Mouse (Mus musculus) adrenal gland, postnatal 36 days (tissue): ENCODE data around the gene Dtx3l. TPM values are rescaled to one million over a fixed set of nuclear protein-coding genes. Genes with fewer than 3 reads are reported as not detected.
"Not testable (repeated sequence)": the region's sequence is repeated elsewhere in the genome, so short reads cannot be mapped to it uniquely, and the experiment has no call there.

Experiments used
- DNase-seq, 2 experiments: peaks; one replicate each; pipeline ENCODE4 v3.0.0; 2021; ENCODE audit warnings: mixed read lengths in 1 of 2
- long read RNA-seq, 2 experiments: library from polyadenylated mRNA; stranded (forward); transcript quantifications; one replicate each; pipeline ENCODE4 v2.0.0; 2021; ENCODE audit warnings: borderline sequencing depth in 2 of 2
- total RNA-seq, 2 experiments: library from RNA; stranded (reverse); gene quantifications; 2 replicates each; pipeline ENCODE4 v1.2.3; 2021

The Dtx3l gene
- total RNA-seq = 10 to 100 TPM in 1 of 2 experiments, 1 to 10 TPM in 1; 9.1 to 10.9 TPM
- long read RNA-seq, experiment 1, full-length matches to known transcripts = 2 of 2 reads
- long read RNA-seq, experiment 1, partial matches to known transcripts = 0 of 2 reads
- long read RNA-seq, experiment 1, other reads (novel, unspliced or antisense) = 0 of 2 reads
- long read RNA-seq, experiment 2, full-length matches to known transcripts = 1 of 2 reads
- long read RNA-seq, experiment 2, partial matches to known transcripts = 0 of 2 reads
- long read RNA-seq, experiment 2, other reads (novel, unspliced or antisense) = 1 of 2 reads

DNA sequence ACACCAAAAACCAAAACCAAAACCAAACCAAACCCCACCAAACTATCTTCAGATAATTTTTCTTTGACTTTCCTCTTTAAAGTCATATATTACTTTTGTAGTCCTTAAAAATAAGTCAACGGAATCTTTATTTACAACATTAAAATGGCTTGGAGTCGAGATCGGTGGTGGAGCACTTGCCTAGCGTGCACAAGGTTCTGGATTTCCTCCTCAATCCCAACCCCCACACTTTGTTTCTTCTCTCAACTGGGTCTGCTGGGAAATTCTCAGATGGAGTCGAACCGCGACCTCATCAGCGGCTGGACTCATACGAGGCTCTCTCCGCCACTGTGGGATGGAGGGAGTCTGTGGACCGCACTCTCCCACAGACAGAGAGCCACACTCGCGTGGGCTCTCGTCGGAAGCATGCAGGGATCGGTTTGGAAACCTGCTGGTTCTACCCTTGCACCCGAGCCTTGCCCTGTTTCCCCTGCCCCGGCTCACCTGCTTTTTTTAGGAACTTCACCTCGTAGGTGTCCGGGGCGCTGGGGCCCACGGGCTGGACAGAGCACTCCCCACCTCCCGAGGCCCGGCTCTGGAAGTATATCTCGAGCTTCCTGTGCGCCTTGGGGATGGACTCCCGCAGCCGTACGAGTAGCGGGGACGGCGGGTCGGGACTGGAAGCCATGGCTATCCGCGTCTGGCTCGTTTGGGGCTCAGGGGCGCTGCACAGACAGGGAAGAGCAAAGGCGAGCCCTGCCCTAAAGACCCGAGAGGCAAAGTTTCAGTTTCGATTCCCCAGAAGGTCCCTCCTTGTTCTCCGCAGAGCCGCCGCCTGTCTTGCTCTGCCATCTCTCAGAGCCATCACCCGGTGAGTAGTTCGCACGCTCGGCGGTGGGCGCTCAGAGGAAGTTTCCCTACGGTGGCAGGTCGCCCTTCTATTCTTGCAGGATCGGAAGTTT lies at the start of gene Dtx3l, which contains the start of gene Parp9:
Gene Dtx3l (minus strand): TSS at position 941 of the 941 bp plus-strand sequence.
Gene Parp9 (plus strand): TSS at position 260 of the 941 bp plus-strand sequence.
- DNase-seq = peak; percentile 67 to 75

- no peak for DNase-seq
Observed at GRCm38 (mm10) chr16:35987930-35988329, 49.0 kb upstream of the Dtx3l start.

GRCm38 (mm10) chr16:35984471-35984870 lies 45.5 kb upstream of the Dtx3l start:
- DNase-seq = no peak

DNA sequence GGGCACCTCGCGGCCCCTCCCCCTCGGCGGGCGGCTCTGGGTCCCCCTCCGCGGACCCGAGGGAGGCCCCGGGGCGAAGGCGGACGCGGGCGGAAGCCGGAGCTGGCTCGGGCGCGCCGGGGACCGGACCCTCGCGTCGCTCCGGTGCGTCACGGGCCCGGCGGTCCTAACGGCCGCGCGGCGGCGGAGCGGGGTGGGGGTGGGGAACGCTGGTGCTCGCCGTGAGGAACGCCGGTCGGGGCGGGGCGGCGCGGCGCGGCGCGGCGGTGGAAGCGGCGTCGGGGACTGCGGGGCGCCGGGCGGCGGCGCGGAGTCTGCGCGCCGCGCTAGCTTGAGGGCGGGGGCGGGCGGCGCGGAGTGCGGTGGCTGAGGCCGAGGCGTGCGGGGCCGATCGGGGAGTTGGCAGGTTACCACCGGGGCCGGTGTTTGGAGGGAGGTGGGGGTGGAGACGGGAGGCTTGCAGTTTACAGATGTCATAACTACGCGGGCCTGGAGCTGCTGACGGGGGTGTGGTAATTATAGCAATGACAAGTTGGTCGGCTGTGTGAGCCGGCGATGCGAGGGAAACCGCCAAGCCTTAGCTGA lies 44.7 kb upstream of the Dtx3l start:
- peak; percentile 70 for DNase-seq

DNA sequence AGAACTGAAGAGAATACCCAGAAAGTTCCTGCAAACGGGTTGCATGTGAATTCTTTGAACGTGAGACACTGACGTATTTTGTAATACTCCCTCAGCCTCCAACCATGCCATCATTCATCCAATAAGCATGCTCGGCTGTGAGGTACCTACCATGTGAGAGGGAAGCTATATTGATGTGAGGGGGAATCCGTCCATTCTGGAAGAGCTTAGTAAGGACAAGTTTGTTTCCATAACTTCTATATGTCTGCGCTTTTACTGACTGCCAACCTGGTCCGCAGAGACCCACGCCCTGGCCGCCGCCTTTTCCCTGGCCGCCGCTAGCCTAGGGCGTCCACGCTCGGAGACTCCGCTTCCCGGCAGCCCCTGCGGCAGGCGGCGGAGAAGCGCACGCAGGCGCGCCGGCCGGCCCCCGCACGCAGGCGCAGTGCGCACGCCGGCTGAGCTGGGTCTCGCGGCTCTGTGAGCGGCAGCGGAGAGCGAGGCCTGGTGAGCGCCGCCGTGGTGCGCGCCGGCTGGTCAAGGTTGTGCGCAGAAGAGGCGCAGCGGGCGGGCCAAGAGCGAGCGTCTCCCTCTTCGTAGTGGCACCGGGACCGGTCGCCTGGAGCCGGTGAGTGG lies 44.1 kb upstream of the Dtx3l start:
- peak; percentile 94 to 98 for DNase-seq

DNA sequence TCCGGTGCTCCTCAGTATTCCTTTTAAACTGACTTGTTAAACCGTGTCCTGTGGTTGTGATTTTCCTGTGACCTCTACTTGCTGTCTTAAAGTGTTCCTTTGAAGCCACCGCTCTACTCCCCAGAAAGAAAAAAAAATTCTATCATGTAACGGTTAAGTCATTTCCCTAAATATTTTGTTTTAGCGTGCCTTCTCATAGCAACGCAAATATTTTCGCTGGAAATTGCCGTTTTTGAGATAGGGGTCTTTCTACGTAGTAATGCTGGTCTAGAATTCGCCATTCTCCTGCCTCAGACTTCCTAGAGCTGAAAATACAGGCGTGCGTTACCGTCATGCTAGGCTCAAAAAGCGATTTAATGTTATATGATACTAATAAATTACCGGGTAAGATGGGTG lies 43.6 kb upstream of the Dtx3l start:
- DNase-seq = no peak

DNA sequence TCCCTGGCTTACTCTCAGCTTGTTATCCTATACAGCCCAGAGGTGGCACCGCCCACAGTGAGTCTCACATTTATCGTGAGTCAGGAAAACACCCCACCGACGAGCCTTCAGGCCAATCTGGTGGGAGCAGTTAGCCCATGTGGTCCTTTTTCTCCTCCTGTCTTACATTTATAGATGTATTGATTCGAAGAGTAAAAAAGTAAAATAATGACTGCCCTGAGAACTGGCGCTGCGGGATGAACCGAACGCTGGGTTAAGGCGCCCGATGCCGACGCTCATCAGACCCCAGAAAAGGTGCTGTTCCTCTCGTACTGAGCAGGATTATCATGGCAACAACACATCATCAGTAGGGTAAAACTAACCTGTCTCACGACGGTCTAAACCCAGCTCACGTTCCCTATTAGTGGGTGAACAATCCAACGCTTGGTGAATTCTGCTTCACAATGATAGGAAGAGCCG lies 42.4 kb upstream of the Dtx3l start:
- peak; percentile 100 for DNase-seq

DNA sequence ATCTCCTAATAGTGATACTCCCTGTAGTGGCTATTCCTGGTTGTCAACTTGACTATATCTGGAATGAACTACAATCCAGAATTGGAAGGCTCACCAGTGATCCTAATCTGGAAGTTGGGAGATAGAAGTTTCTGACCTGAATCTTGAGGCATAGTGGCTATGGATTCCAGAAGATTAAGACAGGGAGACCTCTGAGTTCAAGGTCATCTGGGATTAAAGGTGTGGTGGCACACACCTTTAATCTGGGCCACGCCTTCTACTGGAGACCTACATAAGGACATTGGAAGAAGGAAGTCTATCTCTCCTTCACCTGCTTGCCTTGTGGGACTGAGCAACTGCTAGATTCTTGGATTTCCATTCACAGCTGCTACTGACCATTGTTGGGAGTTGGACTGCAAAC lies 39.5 kb upstream of the Dtx3l start, which contains the start of gene Kpna1:
Gene Kpna1 (plus strand): TSS at position 301 of the 400 bp plus-strand sequence.
- DNase-seq = not testable (repeated sequence)

- DNase-seq = no peak
Observed at GRCm38 (mm10) chr16:35974021-35974420, 35.1 kb upstream of the Dtx3l start.

- no peak for DNase-seq
Observed at GRCm38 (mm10) chr16:35968149-35968548, 29.2 kb upstream of the Dtx3l start.

GRCm38 (mm10) chr16:35967319-35967718 lies 28.4 kb upstream of the Dtx3l start:
- no peak for DNase-seq

DNA sequence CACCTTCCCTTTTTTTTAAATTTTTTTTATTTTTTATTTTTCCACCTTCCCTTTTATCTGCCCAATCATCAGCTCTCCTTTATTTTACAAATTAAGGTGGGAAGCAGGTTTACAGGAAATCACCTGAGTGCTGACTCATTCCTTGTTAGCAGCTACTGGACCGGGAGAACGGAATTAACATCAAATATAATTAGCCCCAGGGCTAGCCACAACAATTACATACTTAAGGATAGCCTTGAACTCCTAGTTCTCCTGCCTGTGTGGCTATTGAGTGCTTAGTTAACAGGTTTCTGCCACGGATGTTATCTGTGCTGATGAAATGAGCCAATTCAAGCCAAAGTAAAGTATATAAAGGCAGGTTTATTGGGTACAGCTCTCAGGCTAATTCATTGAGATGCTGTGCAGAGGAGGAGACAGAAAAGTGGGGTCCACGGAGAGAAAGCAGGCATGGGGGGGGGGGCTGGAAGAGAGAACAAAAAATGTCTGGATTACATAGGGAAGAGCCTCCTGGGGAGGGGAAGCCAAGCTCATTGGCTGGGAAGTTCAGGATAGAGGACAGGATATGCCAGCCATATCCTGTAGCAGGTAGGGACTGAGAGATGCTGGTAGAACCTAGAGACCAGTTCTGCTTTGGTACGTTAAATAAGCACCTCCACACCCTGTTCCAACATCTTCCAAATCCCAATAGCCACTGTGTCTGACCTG lies 27.6 kb upstream of the Dtx3l start:
- no peak for DNase-seq

- not testable (repeated sequence) for DNase-seq
Observed at GRCm38 (mm10) chr16:35965991-35966390, 27.0 kb upstream of the Dtx3l start.

GRCm38 (mm10) chr16:35952628-35953130 lies 13.7 kb upstream of the Dtx3l start:
- DNase-seq = no peak

DNA sequence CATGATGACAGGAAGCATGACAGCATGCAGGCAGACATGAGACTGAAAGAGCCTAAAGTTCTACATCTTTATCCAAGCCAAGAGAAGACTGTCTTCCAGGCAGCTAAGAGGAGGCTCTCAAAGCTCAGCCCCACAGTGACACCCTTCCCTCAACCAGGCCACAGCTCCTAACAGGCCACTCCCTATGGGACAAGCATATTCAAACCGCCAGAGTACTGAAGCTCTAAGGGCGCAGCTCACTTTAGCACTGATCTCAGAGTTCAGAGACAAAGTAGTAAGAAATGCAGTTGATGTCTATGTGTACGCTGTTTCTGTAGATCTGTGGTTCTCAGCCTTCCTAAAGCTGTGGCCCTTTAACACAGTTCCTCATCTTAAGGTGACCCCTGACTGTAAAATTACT lies 12.3 kb upstream of the Dtx3l start:
- no peak for DNase-seq

GRCm38 (mm10) chr16:35949264-35949663 lies 10.3 kb upstream of the Dtx3l start:
- peak in 1 of 2 experiments; percentile 7 for DNase-seq

DNA sequence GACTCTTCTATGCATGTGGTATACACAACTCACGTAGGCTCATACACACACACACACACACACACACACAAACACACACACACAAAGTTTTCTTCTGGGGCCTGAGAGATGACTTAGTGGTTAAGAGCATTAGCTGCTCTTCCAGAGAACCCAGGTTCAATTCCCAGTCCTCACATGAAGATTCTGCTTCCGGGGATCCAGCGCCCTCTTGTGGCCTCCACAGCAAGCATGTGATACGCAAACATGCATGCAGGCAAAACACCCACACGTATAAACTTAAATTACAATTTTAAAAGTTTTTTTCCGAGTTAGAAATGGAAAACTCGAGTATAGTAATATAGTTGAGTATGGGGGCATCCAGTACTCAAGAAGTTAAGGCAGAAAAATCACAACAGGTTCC lies 2.4 kb upstream of the Dtx3l start:
- peak; percentile 6 to 50 for DNase-seq

GRCm38 (mm10) chr16:35939690-35940089 lies 739 bp upstream of the Dtx3l start:
- DNase-seq = peak; percentile 87 to 91

GRCm38 (mm10) chr16:35939261-35939660 lies 310 bp upstream of the Dtx3l start:
- DNase-seq = peak; percentile 3 to 13

DNA sequence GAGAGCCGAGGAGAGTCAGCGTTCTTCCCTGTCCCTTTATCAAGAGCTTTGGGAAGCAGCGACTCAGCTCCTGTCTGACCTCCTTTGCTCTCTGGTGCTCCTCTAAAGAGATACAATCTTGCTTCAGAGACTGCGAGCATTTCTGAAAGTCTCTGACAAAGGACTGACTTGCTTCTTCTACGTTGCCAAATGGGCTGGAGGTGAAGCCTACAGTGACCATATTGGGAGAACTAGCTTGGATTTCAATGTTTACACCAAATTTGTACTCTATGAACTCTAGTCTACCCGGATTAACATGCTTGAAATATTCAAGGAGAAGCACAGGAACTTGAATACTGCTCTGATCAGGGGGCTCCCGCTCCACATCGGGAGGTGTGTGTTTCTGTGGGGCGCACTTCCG lies 5.8 kb downstream of the Dtx3l start:
- no peak for DNase-seq
